Mouse (Mus musculus) kidney, postnatal 0 days (tissue): ENCODE measurements at regions not wholly inside any gene's neighbourhood (a gene's known extent, or its start where the extent isn't known, plus 50 kb on each side); places are given as distances from the start of the nearest gene placed in this dataset.

Experiments used
- ATAC-seq: fragments of 200-750 bp; cut with Nextera tagmentation; replicated peaks from 2 replicates; pipeline ENCODE4 v1.8.0; 2017; ENCODE audit warnings: low read depth, moderate number of reproducible peaks, moderate TSS enrichment, moderate library complexity; ENCODE audit not compliant: low FRiP score
- DNase-seq: peaks from one replicate; pipeline ENCODE4 v3.0.0-alpha.2; 2016; ENCODE audit warnings: low spot score
- H3K27ac ChIP-seq: fragments of 300-500 bp; sonication (generic); 2 replicates; pipeline ENCODE4 v1.5.1; 2014; ENCODE audit warnings: mild to moderate bottlenecking
- H3K27me3 ChIP-seq: fragments of 300-500 bp; sonication (generic); 2 replicates; pipeline ENCODE4 v1.6.1; 2014; ENCODE audit warnings: low read length, mixed read lengths; ENCODE audit not compliant: insufficient read depth
- H3K36me3 ChIP-seq: fragments of 300-500 bp; sonication (generic); 2 replicates; pipeline ENCODE4 v1.6.1; 2014; ENCODE audit warnings: low read length, mixed read lengths; ENCODE audit not compliant: insufficient read depth
- H3K4me1 ChIP-seq: fragments of 300-500 bp; sonication (generic); replicated peaks from 2 replicates; pipeline ENCODE4 v1.6.1; 2014; ENCODE audit warnings: antibody characterized with exemption, low read length, mixed read lengths; ENCODE audit not compliant: insufficient read depth
- H3K4me2 ChIP-seq: fragments of 300-500 bp; sonication (generic); 2 replicates; pipeline ENCODE4 v1.6.1; 2014; ENCODE audit warnings: mild to moderate bottlenecking, low read length, moderate library complexity, mixed read lengths
- H3K4me3 ChIP-seq: fragments of 300-500 bp; sonication (generic); replicated peaks from 2 replicates; pipeline ENCODE4 v1.5.1; 2014; ENCODE audit warnings: low read depth, low read length
- H3K9ac ChIP-seq: fragments of 300-500 bp; sonication (generic); 2 replicates; pipeline ENCODE4 v1.6.1; 2014; ENCODE audit warnings: low read depth, low read length
- H3K9me3 ChIP-seq: fragments of 300-500 bp; sonication (generic); replicated peaks from 2 replicates; pipeline ENCODE4 v1.6.1; 2016; ENCODE audit warnings: low read length, inconsistent platforms, mixed read lengths
- CTCF ChIP-seq: IDR thresholded peaks from 2 replicates; pipeline ENCODE4 v1.5.1; 2016; ENCODE audit warnings: antibody characterized with exemption, low read depth, mild to moderate bottlenecking, moderate library complexity
- WGBS: fragments of 180-500 bp; shearing (Covaris S2); extraction: QIAGEN DNeasy Blood & Tissue Kit; methylation state at CpG from one replicate; pipeline ENCODE4 v1.1.7; 2014; 5-methylcytosine and 5-hydroxymethylcytosine counted together

DNA sequence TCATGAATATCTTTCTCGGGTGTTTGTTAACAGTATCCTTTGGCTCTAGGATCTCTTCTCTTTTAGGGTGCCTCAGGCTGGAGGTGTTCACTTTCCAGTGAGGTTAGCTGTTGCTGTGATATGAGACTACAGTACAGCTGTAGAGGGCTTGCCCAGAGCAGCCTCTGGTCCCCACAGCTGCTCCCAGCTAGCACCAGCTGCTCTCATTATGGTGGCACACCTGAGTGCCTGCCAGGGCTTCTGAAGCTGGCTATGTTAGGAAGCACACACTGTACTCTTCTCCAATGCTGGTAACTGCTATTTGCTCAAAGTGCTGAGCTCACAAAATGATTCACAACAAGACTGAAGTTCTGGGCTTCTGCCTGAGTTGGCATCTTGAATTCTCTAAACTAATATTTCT, 154.7 kb downstream of the Foxo1 start:
- TF ChIP-seq CTCF: no peak
- H3K27ac ChIP-seq: no peak overlapping the region
- H3K4me2 ChIP-seq: no peak overlapping the region
- H3K9me3 ChIP-seq: no peaks in the 10 kb centered on the region
- no peaks in the 10 kb centered on the region for H3K27me3 ChIP-seq
- no peaks in the 10 kb centered on the region for H3K4me1 ChIP-seq
- ATAC-seq: no peak
- no peak overlapping the region for H3K9ac ChIP-seq
- DNase-seq: no peak
- H3K4me3 ChIP-seq: no peak overlapping the region
- H3K36me3 ChIP-seq: no peaks in the 10 kb centered on the region
- 77% methylated on average over 1 of the region's 1 CpGs for WGBS

DNA sequence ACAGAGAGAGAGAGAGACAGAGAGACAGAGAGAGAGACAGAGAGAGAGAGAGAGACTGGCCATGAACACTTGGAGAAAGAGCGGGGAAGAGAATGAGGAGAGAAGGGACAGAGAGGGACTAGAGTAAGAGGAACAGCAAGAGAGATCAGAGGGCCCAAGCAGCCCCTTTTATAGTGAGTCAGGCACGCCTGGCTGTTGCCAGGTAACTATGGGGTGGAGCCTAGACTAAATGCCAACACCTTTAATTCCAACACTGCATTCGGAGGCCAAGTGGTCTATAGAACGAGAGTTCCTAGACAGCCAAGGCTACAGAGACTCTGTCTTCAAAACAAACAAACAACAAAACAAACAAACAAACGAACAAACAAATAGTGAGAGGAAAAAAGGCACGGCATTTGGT, 148.1 kb downstream of the Foxo1 start:
- Histone ChIP-seq H3K9me3 (no peaks in the 10 kb centered on the region), H3K36me3 (no peaks in the 10 kb centered on the region), H3K27ac (no peak overlapping the region), H3K9ac (no peak overlapping the region), H3K4me1 (peaks cover 8% of the 10 kb centered on the region; the same call in 1 of the 2 replicates), H3K4me3 (no peak overlapping the region), H3K27me3 (no peaks in the 10 kb centered on the region), H3K4me2 (no peak overlapping the region)
- no peak for TF ChIP-seq CTCF
- 57% methylated on average over 6 of the region's 6 CpGs for WGBS
- no peak for DNase-seq
- no peak for ATAC-seq

DNA sequence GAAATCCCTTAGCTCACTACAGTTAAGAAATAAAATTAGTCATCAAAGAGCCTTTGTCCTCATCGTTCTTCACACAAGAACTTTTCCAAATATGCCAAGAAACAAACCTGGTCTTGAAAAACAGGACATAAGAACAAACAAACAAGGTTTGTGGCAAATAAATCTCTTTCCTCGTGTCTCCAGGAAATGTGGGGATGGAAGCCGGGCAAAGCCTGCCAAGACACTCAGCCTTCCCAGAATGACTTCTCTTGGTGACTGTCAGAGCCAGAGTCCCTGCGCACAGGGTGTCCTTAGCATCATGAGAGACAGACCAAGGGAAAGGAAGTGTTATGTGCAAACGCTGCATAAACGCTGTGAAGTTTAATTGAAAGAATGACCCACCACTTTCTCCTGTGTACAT, 147.2 kb downstream of the Foxo1 start:
- Histone ChIP-seq H3K9ac (no peak overlapping the region), H3K27ac (no peak overlapping the region), H3K4me2 (no peak overlapping the region), H3K9me3 (no peaks in the 10 kb centered on the region), H3K4me3 (no peak overlapping the region), H3K36me3 (no peaks in the 10 kb centered on the region), H3K4me1 (peaks cover 8% of the 10 kb centered on the region; the same call in 1 of the 2 replicates), H3K27me3 (no peaks in the 10 kb centered on the region)
- peak; percentile 73 for DNase-seq
- no peak for TF ChIP-seq CTCF
- no peak for ATAC-seq
- 19% methylated on average over 6 of the region's 6 CpGs for WGBS

DNA sequence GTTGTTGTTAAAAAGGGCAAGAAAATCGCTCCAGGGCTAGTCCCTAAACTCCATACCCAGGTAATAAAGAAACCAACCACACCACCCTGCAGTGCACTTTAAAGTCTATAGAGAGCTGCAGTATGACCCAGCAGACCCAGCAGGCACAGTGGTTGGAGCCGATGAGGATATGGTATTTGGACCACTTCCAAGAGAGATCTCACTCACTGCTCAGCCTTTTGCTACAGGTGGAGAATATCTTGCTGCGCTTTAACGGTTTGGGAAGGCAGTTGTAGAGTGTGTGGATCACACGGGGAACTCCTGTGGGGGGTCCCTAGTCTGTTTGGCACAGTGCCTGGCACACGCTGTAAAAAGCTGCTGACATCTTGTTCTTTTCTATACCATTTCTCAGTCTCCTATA, 145.9 kb downstream of the Foxo1 start:
- Histone ChIP-seq H3K4me1 (peaks cover 8% of the 10 kb centered on the region; the same call in 1 of the 2 replicates), H3K27me3 (no peaks in the 10 kb centered on the region), H3K4me2 (no peak overlapping the region), H3K27ac (no peak overlapping the region), H3K9me3 (no peaks in the 10 kb centered on the region), H3K4me3 (no peak overlapping the region), H3K36me3 (no peaks in the 10 kb centered on the region), H3K9ac (no peak overlapping the region)
- ATAC-seq (no peak), DNase-seq (no peak)
- TF ChIP-seq CTCF: no peak
- 40% methylated on average over 6 of the region's 6 CpGs for WGBS

DNA sequence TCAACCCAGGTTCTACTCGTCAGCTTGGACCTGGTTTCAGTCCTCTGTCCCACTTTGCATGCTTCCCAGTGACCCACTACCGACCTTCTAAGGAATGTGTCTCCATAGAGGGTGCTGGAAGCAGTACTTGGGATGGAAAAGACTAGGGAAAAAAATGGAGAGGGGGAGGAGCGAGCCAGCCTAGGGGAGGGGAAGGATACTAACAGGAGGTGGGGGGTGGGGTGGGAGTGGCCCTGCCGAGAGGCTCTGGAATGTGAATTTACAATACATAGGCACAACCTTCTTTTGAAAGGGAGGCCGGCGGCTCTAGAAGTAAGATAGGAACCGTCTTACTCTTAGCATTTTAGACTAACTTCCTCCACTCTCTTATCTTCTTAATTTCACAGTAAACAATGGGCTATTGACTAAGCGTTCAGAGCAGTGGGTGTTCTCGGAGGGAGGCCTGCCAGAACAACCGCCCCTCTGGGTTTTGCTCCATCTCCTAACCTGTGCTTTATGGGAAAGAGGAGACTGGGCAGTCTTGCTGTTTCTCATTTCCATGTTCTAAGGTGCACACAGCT, 145.1 kb downstream of the Foxo1 start:
- no peaks in the 10 kb centered on the region for H3K36me3 ChIP-seq
- no peak for TF ChIP-seq CTCF
- H3K4me3 ChIP-seq: no peak overlapping the region
- ATAC-seq (no peak; the same call in 1 of the 2 replicates), DNase-seq (peak; percentile 69)
- 14% methylated on average over 10 of the region's 10 CpGs for WGBS
- H3K9ac ChIP-seq: no peak overlapping the region
- H3K4me1 ChIP-seq: peaks cover 8% of the 10 kb centered on the region; the same call in 1 of the 2 replicates
- H3K27ac ChIP-seq: no peak overlapping the region
- no peaks in the 10 kb centered on the region for H3K9me3 ChIP-seq
- no peaks in the 10 kb centered on the region for H3K27me3 ChIP-seq
- H3K4me2 ChIP-seq: no peak overlapping the region

DNA sequence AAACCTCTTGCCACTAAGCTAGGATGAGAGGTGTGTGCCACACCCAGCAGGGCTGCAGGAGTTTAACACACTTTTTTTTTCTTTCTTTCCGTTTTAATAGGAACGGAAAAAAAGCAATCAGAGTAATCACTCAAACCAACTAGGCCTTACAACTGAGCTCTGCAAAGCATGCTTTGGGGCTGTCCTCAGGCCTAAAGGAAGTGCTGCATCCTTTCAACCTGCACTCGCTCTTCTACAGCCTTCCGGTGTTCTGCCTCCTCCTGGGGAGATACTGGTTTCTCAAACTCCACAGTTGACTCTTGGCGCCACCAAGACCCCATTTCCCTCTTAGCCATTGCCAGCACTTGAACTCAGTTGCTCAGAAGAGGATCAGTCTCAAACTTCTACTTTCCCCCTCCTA, 143.2 kb downstream of the Foxo1 start:
- H3K27me3 ChIP-seq: no peaks in the 10 kb centered on the region
- no peak for DNase-seq
- TF ChIP-seq CTCF: no peak
- H3K27ac ChIP-seq: no peak overlapping the region
- peaks cover 8% of the 10 kb centered on the region; the same call in 1 of the 2 replicates for H3K4me1 ChIP-seq
- H3K4me3 ChIP-seq: no peak overlapping the region
- WGBS: 77% methylated on average over 5 of the region's 5 CpGs
- no peak for ATAC-seq
- H3K36me3 ChIP-seq: no peaks in the 10 kb centered on the region
- H3K4me2 ChIP-seq: no peak overlapping the region
- no peaks in the 10 kb centered on the region for H3K9me3 ChIP-seq
- H3K9ac ChIP-seq: no peak overlapping the region

DNA sequence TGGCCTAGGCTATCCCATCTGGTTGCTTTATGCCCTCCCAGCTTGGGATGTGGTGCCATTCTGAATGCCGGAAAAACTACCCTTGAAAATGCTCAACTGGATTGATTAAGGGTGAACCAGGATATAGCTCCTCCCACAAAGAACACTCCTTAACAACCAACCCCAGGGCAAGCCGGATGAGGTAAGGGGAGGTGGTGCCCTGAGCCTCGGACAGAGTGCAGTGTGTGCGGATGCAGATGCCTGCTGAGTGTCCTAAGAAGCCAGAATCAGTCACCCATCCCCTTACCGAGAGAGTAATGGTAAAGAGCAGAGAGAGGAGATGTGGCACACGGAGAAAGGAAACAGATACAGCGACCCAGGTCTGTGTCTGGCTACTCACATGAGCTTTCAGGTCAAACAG, 141.3 kb downstream of the Foxo1 start:
- Histone ChIP-seq H3K4me1 (peaks cover 12% of the 10 kb centered on the region; the same call in 1 of the 2 replicates), H3K9ac (no peak overlapping the region), H3K27ac (no peak overlapping the region), H3K27me3 (no peaks in the 10 kb centered on the region), H3K4me3 (no peak overlapping the region), H3K9me3 (no peaks in the 10 kb centered on the region), H3K36me3 (no peaks in the 10 kb centered on the region), H3K4me2 (no peak overlapping the region)
- no peak for TF ChIP-seq CTCF
- WGBS: 68% methylated on average over 7 of the region's 7 CpGs
- ATAC-seq: no peak
- DNase-seq: no peak
